Mouse (Mus musculus) CH12.LX (cell line): Measurements from ENCODE around the gene Slco2b1.

ENCODE experiments used
- CTCF ChIP-seq, 2 experiments: IDR thresholded peaks in 1 of 2; conservative IDR thresholded peaks in 1 of 2; 2 replicates each; pipeline ENCODE4 v1.5.1; 2011 to 2012; ENCODE audit warnings: low read depth in 2 of 2, low read length in 2 of 2, improper control_type of control experiment in 1 of 2, inconsistent platforms in 1 of 2, mild to moderate bottlenecking in 1 of 2, moderate library complexity in 1 of 2
- EP300 ChIP-seq: IDR thresholded peaks from 2 replicates; pipeline ENCODE4 v1.6.1; 2011; ENCODE audit warnings: low read length, improper control_type of control experiment
- JUN ChIP-seq: IDR thresholded peaks from 2 replicates; pipeline ENCODE4 v1.6.1; 2011; ENCODE audit warnings: low read depth, mild to moderate bottlenecking, low read length, improper control_type of control experiment, moderate library complexity; ENCODE audit not compliant: insufficient read depth
- MAX ChIP-seq: IDR thresholded peaks from 2 replicates; pipeline ENCODE4 v1.6.1; 2011; ENCODE audit warnings: low read length, improper control_type of control experiment
- MXI1 ChIP-seq: IDR thresholded peaks from 2 replicates; pipeline ENCODE4 v1.6.1; 2011; ENCODE audit warnings: mild to moderate bottlenecking, low read depth, low read length, improper control_type of control experiment
- POLR2A ChIP-seq: IDR thresholded peaks from 2 replicates; pipeline ENCODE4 v1.6.1; 2011; ENCODE audit warnings: low read depth, mild to moderate bottlenecking, improper control_type of control experiment, low read length
- RCOR1 ChIP-seq: conservative IDR thresholded peaks from 2 replicates; pipeline ENCODE4 v1.6.1; 2012; ENCODE audit warnings: low read depth, mild to moderate bottlenecking, inconsistent platforms, low read length, improper control_type of control experiment

GRCm38 (mm10) chr7:99680771-99681170 is 30.4 kb downstream of the Slco2b1 start:
- no peak for TF ChIP-seq CTCF (conservative IDR thresholded peaks at IDR 0.05 in 1 of 2, IDR thresholded peaks at IDR 0.05 in 1 of 2; ENCODE audit: low read depth in 2 of 2, low read length in 2 of 2)
- no peak for TF ChIP-seq EP300
- no peak for TF ChIP-seq MAX
- TF ChIP-seq POLR2A: no peak
- no peak for TF ChIP-seq RCOR1
- TF ChIP-seq MXI1: no peak
- TF ChIP-seq JUN: no peak
